Mouse (Mus musculus) gonadal fat pad, adult 2 months (tissue): ENCODE measurements around the gene Parvb. TPM values are rescaled to one million over a fixed set of nuclear protein-coding genes. Genes with fewer than 3 reads are reported as not detected.
A peak's percentile ranks its signal among the peaks of the same experiment; 100 is the strongest.

Experiments used
- DNase-seq: peaks from one replicate; pipeline ENCODE4 v3.0.0-alpha.2; 2012; ENCODE audit warnings: low read depth
- polyA plus RNA-seq: library from polyadenylated mRNA; depleted of rRNA; stranded (reverse); fragments of >200 nt; gene quantifications from 2 replicates; pipeline ENCODE4 v1.2.3, GENCODE M21; 2012; rRNA removed

The Parvb gene
- 7.4 and 7.5 TPM in 2 replicates for polyA plus RNA-seq

- no peak for DNase-seq
Observed at GRCm38 (mm10) chr15:84231721-84232561, at the start of gene Parvb. Gene Parvb, plus strand, starts transcription at chr15:84232043.

DNA sequence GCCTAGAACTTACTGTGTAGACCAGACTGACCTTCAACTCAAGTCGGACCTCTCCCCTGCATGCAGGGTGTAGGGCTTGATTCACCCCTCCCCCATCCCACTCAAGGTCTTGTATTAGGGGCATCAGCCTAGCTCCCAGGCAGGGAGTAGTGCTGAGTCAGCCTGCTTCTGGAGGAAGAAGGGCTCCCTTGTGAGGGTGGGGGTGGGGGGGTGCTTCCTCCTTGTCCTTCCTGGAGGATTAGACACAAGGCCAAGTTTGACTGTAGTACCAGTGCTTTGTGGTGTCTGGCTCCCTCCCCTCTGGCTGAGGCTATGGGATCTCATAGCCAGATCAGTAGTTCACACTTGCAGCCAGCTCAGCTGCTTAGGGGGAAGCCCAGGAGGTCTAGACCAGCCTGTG, 47.9 kb upstream of the Parvb start:
- no peak for DNase-seq

GRCm38 (mm10) chr15:84186196-84186595, 45.6 kb upstream of the Parvb start:
- DNase-seq, result no peak

GRCm38 (mm10) chr15:84188887-84189530, 42.8 kb upstream of the Parvb start:
- no peak for DNase-seq

- DNase-seq, result no peak
Observed at GRCm38 (mm10) chr15:84189881-84190280, 42.0 kb upstream of the Parvb start.

DNA sequence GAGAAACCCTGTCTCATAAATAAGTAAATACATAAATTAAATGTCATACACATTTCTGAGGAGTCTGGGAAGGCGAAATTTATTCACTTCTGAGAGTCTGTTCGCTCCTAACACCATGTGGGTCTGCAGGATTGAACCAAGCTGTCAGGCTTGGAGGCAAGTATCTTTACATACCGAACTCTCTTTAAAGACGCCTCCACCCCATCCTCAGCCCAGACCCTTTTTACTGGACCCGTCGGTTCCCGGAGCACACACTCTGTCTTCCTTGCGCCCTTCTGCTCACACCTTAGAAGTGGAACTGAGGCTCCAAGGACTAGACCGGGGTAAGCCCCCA, 40.2 kb upstream of the Parvb start:
- no peak for DNase-seq

- DNase-seq, result peak; percentile 63
Observed at GRCm38 (mm10) chr15:84192058-84192791, 39.6 kb upstream of the Parvb start, which contains the start of gene Samm50. Gene Samm50, plus strand, starts transcription at chr15:84192241.

GRCm38 (mm10) chr15:84196486-84197165, 35.2 kb upstream of the Parvb start:
- DNase-seq, result no peak

GRCm38 (mm10) chr15:84207327-84207726, 24.5 kb upstream of the Parvb start:
- DNase-seq, result no peak

- DNase-seq, result no peak
Observed at GRCm38 (mm10) chr15:84209517-84210412, 22.1 kb upstream of the Parvb start.

DNA sequence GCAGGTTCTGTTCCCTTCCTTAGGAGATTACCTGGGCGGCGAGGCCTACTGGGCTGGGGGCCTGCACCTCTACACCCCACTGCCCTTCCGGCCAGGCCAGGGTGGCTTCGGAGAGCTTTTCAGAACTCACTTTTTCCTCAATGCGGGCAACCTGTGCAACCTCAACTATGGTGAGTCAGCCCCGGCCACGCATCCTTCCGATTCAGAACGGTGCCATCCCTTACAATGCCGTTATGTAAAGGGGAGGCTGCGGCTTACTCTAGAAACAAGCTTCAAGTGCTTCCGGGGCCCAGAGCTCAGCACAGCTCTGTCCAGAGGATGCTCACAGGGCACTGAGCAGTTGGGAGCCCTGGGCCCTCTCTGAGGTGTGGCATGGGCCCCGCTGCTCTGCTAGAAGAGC, 21.4 kb upstream of the Parvb start:
- DNase-seq, result no peak

- no peak for DNase-seq
Observed at GRCm38 (mm10) chr15:84210941-84211340, 20.9 kb upstream of the Parvb start.

DNA sequence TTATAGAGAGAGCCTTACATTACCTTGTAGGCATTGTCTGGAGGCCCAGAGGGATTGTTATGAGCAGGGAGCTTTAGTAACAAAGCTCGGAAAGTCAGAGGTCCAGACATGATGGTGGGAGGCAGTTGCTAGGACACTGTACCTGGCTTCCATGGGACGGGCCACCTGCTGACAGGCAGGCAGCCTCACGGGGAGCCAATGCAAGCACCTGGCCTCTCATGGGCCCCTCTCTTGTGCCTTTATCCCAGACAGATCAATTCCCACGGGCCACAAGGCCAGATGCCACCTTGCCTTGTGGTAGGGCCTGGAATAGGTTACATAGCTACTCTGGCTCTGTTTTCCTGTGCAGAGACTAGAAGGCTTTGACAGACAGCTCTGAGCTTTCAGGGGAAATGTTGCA, 20.3 kb upstream of the Parvb start:
- DNase-seq, result no peak

- DNase-seq, result no peak
Observed at GRCm38 (mm10) chr15:84212031-84212755, 19.6 kb upstream of the Parvb start.

- no peak for DNase-seq
Observed at GRCm38 (mm10) chr15:84212756-84213105, 19.1 kb upstream of the Parvb start.

DNA sequence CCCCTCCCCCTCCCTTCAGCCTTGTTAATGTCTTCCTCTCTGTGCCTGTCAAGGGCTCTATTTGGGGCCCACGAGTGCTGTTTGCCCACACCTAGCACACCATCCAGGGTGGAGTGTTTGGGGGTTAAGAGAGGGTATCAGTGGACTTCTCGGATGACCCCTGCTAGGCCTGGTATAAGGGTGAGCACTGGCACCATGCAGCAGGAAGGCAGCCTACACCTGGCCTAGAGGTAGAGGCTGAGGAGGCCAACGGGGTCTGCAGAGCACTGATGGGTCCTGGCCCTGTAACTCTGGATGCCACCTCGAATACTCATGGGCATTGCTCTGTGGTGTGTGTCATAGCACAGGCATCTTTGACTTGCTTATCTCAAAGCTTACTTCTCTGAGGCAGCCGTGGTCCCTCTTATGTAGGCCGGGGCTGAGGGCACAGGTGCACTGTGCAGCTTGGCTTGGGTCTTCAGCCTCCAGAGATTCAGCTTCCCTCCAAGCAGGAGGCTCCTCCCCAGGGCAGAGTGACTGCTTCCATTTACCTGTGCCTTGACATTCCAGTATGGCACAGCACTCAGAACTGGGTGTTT, 18.6 kb upstream of the Parvb start:
- no peak for DNase-seq

DNA sequence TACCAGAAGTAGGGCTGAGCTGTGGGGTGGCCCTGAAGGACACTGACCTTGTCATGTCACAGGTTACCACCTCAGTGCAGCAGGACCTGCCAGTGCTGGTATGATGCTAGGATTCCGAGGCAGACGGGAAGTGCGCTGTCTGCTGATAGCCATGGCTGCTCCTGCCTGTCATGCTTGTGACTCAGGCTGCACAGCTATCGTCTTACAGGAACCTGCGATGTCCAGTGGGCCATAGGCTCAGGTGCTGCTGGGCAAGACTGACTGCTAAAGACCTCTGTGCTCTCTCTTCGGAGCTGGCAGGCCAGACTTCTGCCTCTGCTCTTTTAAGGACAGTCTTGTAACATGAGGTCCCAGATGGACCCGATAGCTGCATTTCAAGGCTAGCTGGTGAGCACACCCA, 17.4 kb upstream of the Parvb start:
- no peak for DNase-seq

DNA sequence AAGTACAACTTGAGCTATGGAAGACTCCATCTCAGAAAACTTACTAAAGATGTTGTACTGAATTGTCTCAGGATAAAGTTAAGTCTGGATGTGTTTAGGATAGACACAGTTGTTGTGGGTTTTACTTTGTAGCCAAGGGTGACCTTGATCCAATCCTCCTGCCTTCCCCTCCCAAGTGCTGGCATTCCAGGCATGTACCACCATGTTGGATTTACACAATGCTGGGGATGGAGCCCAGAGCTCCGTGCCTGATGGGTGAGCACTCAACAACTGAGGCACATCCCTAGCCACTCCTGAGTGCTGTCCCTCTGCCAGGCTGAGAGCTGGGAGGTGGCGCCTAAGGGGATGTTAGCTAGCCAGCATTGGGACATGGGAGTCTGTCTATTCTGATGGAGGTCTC, 16.6 kb upstream of the Parvb start:
- DNase-seq, result no peak

- no peak for DNase-seq
Observed at GRCm38 (mm10) chr15:84216026-84216425, 15.8 kb upstream of the Parvb start.

DNA sequence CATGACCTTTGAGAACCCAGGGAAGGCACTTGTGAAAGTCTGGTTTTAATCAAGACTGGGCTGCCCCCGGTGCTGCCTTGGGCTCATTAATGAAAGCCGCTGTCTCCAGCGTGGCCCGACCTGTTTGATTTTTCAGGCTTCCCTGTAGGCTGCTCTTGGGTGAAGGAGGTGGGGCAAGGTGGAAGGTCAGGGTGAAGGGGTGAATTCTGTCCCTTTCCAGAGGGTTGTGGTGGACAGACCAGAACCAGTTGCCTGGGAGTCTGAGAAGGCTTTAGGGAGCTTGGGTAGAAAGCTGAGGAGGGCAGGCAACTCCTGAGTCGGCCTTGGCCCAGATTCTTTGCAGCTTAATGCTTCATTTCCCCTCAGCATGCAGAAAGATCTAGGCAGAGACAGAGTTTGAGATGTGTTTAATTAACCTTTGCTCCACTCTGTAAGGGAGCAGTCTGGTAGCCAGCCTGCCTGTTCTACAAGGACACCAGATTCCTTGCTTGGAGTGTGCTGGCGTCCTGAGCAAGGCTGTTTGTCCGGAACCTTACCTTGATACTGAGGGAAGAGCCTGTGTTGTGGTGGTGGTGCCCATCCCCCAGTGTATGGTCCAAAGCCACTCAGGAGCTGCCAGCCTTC, 15.3 kb upstream of the Parvb start:
- DNase-seq, result no peak
